Mouse (Mus musculus) spleen, postnatal 36 days (tissue): ENCODE measurements around the gene Tiprl.

ENCODE experiments used
- DNase-seq, 2 experiments: peaks; one replicate each; pipeline ENCODE4 v3.0.0; 2022; ENCODE audit warnings: low spot score in 2 of 2, mixed read lengths in 1 of 2

Gene Tiprl

DNA sequence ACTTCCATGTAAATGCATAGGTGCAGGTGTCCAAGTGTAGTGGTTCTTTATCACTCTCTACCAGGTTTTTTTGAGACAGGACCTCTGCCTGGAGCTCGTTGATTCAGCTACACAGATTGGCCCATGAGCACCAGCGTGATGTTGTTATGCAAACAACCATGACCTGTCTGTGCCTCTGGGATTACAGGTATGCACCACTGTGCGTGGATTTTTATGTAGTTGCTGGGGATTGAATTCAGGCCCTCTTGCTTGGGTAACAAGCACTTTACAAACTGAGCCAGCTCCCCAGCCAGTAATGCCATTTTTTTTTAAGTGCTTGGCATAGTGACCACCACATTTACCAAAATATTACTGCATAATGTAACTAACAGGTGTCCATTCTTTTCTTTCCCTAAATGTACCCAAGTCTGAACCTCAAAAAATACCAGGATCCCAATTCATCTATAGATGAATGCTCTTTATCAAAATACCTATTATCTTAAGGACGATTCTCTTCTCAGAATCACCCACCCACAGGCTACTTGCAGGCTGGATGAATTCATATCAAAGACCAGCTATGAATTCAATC is 35.3 kb downstream of the Tiprl start:
- no peak for DNase-seq

DNA sequence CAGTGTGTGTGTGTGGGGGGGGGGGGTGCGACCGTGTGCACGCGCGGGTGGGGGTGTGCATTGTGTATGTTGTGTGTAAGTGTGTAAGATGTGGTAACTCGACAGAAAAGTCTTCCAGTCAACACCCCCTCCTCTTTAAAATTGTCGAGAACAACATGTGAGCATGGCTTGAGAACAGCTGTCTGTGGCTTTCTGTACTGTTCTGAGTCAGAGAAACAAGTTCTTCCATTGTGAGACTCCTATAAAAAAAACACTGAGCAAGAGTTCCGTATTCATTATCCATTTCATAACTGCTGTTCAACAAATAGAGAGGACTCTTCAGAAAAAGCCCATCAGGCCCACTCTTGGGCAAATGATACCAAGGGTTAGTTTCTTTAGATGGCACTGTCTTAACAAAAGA is 36.0 kb downstream of the Tiprl start:
- DNase-seq: no peak

DNA sequence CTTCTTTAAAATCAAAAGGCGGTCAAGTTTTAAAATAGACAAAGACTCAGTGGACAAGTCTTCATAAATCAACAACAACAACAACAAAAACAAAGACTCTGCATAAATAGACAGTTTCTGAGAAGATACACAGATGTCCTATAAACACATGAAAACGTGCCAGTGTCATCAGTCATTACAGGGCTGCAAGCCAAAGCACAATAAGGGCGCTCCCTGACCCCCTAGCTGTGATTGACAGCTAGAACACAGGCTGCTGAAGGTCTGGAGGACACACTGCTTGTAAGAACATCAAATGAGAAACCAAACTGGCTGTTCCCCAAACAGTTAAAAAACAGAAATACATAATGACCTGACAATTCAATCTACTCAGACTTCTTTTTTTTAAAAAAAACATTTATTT is 37.2 kb downstream of the Tiprl start:
- no peak for DNase-seq

DNA sequence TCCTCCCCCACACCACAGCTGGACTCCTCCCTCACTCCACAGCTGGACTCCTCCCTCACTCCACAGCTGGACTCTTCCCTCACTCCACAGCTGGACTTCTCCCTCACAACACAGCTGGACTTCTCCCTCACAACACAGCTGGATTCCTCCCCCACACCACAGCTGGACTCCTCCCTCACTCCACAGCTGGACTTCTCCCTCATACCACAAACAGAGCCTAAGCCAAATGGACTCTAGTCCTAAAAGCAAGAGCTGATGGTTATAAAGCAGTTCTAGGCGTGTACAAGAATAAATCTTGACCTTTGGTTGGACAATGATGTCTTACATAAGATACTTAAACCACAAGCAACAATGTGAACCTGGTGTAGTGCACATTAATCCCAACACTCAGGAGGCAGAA is 37.8 kb downstream of the Tiprl start:
- DNase-seq: no peak

DNA sequence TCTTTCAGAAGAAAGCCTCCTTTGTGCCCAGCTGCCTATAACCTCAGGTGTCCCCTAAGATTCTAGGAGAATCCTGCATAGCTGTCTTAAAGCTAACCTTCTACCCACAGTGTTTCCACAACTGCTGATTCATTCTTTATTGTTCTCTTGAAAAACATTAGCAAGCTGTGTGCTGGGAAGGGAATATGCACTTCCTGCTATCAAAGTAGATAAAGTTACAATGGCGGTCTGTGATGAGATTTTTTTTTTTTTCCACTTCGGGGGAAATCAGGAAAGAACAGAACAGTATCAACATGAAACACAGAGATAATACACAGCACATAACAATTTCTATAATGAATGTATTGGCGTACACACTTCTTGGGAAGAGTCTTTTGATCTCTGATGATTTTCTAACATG is 38.9 kb downstream of the Tiprl start:
- DNase-seq: no peak

DNA sequence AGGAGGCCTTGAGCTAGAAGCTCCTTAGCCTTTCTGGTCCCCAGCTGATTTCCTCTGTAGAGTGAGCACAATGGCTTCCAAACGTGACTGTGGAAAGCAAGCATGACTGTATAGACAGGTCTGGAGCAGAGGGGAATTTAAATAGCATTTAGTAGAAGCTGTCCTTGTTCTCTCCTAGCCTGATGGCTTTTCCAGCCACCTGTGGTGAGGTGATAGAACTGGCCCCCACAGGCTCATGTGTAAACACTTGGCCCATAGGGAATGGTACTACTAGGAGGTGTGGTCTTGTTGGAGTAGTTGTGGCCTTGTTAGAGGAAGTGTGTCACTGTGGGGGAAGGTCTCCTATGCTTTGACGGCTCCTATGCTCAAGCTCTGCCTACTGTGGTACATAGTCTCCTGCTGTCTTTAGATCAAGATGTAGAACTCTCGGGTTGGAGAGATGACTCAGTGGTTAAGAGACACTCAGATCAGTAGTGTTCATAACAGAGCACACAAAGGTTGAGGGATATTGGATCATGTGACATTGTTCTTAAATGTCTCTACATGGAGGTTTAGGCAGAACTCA is 41.3 kb downstream of the Tiprl start:
- no peak for DNase-seq

DNA sequence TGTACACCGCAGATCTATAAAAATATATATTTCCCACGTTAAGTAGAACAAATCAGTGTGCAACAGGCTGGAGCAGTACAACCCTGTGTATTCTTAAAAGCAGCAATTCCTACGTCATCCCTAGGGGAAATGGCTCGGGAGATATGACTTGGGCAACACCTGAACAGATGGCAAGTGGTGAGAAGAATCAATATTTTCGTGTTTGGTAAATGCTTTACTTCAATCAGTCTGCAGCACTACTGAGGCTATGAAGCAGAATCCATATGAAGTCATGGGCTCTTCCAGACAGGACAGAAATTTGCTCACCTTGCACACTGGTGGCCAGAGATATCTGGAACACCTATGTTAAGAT is 42.2 kb downstream of the Tiprl start:
- no peak for DNase-seq

DNA sequence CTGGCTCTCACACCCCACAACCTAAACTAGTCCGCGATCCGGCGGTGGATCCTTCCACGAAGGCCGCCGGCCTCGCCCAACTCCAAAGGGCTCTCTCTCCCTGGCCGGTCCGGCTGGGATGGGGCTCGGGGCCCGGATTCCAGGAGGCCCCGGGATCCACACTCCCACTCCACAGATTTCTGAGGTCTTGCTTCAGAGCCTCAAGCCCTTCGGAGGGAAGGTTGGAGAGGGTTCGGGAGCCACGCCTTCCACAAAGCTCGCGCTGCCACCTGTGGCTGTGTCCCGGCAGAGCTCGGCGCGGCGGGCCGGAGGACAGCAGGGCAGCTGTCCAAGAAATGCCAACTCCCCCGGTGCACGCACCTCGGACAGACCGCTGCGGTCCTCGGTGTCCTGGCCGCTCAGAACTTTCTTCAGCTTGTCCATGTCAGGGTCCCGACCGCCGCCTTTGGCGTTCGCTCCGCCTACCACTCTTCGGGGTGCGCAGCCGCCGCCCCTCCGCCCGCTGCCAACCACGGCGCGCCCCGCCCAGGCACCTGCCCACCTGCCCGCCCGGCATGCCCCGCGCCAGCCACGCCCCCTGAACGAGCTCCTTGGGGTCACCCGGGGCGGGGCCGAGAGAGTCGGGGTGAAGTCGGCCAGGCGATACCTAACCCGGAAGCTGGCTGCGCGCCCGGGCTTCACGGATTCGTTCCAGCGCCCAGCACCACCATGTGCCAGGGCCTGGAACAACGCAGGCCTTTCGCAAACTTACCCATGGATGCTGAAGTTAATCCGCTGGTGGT is 42.7 kb downstream of the Tiprl start, which contains the start of gene Sft2d2:
TSS of gene Sft2d2 (minus strand) at position 559 of the 782 bp plus-strand sequence.
- peak; percentile 96 to 97 for DNase-seq

DNA sequence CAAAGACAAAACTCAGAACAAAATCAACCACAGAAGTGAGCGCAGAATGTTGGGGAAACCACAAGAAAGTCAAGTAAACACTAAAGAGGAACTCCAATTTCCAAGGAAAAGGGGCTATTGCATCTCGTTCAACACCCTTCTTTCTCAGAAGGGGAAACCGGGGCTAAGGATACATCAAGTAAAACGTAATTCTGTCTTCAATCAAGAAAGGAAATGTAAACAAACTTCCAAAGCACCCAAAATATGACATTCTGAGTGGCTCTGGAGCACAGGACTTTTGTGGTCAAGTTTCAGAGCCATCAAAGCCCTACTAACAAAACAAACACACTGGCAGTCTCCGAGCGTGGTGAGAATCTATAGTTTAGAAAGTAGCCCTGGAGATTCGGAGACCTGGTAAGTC is 43.4 kb downstream of the Tiprl start:
- no peak for DNase-seq

DNA sequence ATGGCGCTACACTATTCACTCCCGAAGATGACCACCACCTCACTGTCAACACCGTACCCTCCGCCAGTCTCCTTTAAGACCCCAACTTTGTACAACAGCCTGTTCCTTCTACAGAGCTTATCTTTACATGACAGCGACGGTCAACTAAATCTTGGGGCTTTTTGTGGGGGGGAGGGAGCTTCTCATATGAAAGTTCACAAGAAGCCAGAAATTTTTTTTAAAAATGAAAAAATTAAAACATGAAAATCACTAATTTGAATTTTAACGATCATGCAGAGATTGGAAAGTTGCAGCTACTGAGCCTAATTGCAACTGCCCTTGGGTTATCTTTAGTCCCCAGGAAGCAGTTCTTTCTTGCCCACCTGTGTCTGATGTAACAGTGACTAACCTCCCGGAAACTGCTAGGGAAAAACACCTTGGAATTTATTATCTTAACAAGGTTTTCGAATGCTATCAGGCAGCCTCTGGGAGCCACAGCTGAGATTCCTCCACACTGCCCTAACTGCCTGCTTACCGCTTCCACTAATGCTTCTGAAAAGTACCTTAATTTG is 44.0 kb downstream of the Tiprl start:
- no peak for DNase-seq

DNA sequence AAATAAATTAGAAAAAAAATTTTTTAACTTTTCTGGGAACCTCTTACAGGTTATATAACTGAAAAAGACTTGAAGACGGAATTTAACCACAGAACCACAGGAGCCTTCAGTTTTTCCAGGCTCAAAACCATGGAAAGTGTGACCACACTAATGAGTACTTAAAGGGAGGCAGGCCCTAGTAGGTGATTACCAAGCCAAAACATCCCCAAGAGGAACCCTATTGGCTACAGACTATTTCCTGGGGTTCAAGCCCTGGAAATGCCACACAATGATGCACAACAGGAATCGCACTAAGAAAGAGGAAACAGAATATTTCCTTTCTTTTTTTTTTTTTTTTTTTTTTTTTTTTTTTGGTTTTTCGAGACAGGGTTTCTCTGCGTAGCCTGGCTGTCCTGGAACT is 44.7 kb downstream of the Tiprl start:
- DNase-seq: no peak

DNA sequence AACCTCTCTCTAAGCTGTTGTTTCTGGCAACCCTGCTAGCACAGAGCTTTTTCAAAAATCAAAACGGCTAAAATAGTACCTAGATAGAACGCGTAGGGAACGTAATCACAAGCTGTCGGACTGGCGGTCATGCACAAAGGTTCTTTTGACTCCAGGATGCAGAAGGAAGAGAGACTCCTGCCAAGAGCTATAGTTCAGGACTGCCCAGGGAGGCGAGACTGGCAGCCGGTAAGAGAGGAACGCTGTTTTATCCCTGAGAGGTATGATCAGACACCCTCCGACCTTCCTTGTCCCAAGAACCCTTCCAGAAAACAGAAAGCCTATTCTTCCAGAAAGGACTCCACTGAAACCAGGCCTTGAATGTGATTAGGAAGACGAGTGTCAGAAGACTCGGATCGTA is 45.2 kb downstream of the Tiprl start:
- no peak for DNase-seq

DNA sequence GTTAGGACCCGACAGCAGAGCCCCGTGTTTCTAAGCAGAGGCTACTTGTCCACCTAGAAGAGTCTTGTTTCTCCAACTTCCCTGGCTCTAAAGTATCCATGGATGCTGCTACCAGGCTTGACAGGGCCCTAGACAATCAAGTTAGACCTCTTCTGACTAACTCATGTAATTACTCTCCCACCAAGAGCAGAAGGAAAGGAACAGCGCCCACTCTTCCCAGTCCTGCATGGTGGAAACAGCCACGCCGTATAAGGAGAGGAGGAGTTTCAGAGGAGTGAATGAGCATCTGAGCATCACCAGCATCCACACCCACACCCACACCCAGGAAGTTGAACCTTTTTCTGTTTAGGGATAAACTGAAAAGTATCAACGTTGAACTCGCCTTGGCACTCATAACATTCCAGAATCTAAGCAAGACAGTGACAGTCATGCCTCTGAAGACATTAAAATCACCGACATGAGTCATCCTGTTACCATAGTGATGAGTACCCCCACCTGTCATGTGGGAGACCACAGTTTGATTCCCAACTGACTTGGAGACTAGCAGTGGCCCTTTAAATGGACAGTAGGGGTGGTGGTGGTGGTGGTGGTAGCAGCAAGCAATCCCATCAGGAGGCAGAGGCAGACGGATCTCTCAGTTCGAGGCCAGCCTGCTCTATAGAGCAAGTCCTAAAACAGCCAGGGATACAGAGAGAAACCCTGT is 46.1 kb downstream of the Tiprl start:
- DNase-seq: no peak

DNA sequence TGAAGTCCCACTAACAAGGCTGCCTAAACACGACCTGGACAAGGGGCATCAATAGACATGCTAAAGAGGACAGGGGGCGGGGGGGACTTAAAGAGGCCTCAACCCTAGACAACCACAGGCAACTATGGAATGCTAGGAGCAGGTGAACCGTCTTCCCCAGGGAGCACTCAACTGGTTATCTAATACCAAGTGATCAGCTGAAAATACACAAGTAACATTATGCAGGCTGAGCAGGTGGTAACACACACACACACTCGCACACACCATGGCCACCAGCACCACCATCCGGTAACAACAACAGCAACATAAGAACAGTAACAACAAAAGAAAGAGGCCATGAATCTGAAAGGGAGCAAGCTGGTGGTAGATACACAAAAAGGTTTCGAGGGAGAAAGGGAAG is 46.7 kb downstream of the Tiprl start:
- no peak for DNase-seq

DNA sequence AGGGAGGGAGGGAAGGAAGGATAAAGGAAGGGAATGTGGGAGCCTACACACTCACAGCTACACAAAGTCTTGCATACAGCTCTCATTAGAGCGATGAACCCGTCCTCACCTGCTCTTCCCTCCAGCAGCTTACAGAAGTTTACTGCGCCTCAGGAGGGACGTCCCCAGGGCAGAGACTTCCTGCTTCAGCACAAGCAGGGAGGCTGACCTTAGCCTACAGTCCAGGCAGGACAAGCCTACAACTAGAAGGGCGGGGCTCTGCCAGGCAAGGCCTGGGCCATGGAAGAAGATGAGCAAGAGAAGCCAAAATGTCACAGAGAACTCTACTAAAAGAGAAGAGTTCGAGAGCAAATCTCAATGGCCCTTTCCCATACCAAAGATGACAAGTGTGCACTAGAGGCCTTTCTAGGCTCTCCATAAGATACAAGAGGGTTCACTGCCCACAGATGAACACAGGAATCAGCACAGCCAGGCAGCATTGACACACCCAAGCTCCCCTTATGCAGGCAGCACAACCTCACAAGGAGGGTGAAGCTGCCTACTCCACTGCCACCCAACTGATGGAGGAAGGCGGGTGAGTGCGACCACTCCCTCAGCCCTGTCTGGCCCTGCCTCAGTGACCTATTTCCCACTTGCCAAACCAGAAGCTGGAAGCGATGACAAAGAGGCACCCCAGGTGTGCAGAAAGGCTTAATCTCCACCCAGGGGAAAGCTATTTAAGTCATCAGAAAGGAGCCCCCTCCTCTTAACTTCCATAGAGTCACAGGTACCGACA is 47.8 kb downstream of the Tiprl start:
- DNase-seq: peak; percentile 30 to 46

DNA sequence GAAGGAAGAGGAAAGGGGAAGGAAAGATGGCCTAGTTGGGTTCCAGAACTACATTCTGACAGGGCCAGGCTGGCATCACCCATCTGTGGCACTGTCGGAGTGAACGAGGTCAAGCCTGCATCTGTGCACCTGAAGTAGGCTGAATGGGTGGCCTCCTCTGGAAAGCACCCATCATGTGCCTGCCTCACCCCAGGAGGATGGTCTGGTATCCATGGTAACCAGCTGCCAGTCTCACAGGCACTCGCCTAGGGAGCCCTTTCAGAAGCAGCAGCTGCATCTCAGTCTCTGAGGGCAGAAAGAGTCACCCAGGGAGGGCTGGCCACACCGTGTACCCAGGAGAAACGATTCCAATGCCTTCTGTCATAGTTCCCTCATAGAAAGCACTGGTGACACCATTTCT is 49.4 kb downstream of the Tiprl start:
- no peak for DNase-seq

DNA sequence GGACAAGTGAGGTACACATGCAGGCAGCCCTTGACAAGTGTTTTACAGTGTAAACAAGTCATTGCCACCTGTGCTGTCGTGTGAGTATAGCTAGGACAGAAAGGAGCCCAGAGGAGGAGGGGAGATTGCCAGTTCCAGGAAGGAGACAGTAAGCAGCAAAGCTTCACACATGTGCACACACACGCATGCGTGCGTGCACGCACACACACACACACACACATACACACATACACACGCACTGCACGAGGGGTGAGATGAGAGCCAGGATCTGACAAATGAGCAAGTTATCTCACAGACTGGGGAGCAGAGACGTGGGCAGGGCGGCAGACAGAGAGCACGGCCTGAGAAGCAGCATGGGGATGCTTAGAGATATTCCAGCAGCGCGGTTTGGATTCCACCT is 50.3 kb downstream of the Tiprl start:
- no peak for DNase-seq

DNA sequence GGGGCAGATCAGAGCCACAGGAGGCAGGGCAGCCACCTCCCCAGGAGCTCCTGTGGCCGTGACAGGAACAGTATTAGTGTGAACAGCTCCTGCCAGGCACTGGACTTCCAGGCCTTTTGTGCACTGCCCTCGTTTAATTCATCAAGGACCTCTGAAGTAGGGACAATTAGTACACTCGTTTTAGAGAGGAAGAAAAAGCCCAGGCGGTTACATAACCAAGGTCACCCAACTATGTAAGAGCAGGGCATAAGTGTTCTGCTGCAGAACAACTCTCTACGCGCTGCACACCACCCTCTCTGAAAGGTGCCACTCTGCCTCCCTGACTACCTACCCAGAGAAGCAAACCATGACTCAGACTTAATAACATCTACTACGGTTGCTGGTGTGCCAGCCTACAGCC is 51.7 kb downstream of the Tiprl start:
- no peak for DNase-seq

DNA sequence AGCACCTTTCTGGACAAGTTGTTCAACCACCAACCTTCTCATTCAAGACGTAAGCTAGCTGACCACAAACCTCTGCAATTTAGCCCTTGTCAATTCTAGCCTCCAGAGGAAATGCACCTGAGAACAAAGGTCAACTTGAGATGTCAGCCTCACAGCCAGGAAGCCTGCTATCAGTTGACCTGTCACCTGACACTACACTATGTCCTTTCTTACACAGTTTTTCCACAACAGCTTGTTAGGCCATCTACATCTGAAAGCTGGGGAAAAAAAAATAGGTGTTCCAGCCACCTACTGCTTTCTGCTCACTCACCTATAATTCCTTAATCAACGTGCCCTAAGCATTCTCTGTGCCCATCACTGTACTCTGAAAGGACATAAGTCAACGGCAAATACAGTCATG is 52.6 kb downstream of the Tiprl start:
- no peak for DNase-seq

DNA sequence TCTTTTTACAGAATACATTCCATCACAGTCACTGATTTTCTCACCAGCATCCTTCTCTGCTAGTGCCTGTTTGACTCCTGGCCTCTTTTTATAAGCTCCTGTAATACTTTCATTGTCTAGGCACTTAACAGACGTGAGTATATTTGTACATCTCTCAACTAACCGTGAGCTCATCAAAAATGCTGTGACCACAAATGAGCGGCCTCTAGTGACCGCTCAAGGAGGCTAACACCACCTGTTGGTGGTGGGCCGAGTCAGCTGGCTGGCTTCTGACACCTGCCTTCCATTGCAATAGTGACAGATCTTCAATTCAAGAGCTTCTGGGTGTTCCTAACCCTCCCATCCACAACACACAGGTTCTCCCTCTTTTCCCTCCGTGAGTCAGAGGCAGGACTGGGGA is 53.4 kb downstream of the Tiprl start:
- DNase-seq: no peak

DNA sequence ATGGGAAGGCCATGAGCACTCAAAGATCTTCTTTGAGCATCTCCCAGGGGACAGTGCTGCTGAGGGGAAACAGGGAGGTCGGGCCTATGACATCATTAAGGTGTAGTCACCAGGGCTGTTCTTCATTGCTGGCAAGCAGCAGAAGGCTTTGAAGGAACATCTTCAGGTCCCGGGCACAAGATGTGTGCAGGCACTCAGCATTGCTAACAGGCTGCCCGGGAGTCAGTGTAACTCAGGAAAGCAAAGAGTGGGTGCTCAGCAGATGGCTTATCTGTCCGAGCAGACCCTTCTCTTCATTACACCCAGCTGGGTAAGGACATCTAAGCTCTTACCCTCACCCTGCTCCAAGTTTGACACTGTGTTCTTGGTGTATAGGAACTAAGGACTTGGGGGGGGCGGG is 57.5 kb downstream of the Tiprl start:
- DNase-seq: no peak

DNA sequence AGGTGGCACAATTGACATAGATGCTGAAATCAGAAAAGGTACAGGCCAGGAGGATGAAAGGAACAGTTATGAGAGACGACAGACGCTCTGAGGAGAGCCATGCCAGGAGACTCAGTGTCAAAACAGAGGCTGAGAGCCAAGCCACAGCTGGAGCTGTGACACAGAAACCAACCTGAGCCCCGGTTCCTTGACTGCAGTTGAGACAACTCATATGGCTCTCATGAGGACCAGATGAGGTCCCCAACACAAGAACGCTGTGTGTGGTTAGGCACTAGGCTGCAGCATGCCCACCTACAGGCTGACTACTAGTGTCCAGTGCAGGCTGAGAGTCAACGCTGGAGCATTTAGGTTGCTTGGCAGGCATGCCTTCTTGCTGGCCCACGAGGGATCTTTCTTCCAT is 58.7 kb downstream of the Tiprl start:
- no peak for DNase-seq
